Mouse (Mus musculus) testis, adult 2 months (tissue): ENCODE measurements around the gene Fam208a.

Source experiments
- CTCF ChIP-seq: fragments of 200-500 bp; IDR thresholded peaks from 2 replicates; pipeline ENCODE4 v1.5.1; 2012; ENCODE audit warnings: low read depth, mild to moderate bottlenecking, inconsistent platforms, low read length, moderate library complexity; ENCODE audit not compliant: control insufficient read depth, insufficient read depth, insufficient replicate concordance
- POLR2A ChIP-seq: fragments of 200-500 bp; IDR thresholded peaks from 2 replicates; pipeline ENCODE4 v1.6.1; 2012; ENCODE audit warnings: low read depth, mild to moderate bottlenecking, inconsistent platforms, low read length, moderate library complexity; ENCODE audit not compliant: control insufficient read depth

DNA sequence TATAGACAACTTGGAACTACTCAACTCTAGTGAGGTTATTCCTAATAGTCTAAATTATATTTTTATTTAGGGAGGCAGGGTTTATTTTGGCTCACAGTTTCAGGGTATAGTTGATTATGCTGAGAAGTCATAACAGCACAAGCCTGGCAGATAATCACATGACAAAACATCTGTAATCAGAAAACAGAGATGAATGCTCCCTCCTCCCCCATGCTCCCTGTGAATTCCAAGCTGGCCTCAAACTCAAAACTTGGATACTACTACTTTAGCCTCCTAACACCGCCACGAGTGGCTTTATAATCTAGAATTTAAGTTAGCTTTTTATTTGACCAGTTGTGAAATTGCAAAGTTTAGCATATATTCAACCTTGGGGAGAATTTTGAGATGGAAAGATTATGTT, 3.4 kb downstream of the Fam208a start:
- TF ChIP-seq CTCF = no peak
- no peak for TF ChIP-seq POLR2A
